Mouse (Mus musculus) ZHBTc4 (cell line): ENCODE data around the gene Nek8.
"Not testable (repeated sequence)": the region's sequence is repeated elsewhere in the genome, so short reads cannot be mapped to it uniquely, and the experiment has no call there.

Experiments used
- DNase-seq: peaks from one replicate; pipeline ENCODE4 v3.0.0-alpha.2; 2011; ENCODE audit warnings: low read depth, low spot score

Nek8 gene

DNA sequence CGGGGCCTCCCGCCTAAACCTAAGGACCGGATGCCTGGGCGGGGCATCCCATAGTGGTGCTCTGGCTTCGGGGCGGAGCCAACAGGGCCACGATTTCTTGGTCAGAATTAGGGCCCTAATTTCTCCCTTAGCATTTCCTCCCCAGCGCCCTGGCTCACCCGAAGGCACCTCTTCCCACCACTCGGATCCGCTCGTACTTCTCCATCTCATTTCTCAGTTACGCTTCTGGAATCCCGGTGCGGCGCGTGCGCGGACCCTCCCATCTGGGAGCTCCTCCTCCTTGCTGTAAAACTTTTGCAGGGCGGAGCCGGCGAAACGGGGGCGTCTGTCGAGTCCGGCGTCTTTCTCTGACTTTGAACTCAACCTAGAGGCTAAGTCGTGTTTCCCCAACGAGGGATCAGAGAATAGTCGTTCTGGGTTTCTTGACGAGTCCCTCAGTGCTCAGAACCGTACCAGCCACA lies at the start of gene Nek8, which contains the start of gene Tlcd1:
Gene Nek8, minus strand, starts transcription at position 274 of the 461 bp plus-strand sequence.
Gene Tlcd1, plus strand, starts transcription at position 310 of the 461 bp plus-strand sequence.
- peak; percentile 96 for DNase-seq

DNA sequence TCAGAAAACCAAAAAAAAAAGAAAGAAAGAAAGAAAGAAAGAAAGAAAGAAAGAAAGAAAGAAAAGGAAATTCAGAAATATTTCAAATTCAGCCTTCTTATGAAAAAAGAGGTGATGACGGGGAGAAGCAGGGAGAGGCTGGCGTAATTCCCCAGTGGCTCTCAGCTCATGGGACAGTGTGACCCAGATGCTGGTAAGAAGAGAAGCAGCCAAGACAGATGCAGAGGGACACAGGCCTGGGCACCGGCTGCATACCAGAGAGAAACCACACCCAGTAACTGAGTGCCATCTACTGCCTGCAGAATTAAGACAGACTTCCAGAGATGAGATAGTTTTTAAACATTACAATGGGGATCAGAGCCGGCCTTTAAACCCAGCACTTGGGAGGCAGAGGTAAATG lies 47.1 kb upstream of the Nek8 start:
- no peak for DNase-seq

DNA sequence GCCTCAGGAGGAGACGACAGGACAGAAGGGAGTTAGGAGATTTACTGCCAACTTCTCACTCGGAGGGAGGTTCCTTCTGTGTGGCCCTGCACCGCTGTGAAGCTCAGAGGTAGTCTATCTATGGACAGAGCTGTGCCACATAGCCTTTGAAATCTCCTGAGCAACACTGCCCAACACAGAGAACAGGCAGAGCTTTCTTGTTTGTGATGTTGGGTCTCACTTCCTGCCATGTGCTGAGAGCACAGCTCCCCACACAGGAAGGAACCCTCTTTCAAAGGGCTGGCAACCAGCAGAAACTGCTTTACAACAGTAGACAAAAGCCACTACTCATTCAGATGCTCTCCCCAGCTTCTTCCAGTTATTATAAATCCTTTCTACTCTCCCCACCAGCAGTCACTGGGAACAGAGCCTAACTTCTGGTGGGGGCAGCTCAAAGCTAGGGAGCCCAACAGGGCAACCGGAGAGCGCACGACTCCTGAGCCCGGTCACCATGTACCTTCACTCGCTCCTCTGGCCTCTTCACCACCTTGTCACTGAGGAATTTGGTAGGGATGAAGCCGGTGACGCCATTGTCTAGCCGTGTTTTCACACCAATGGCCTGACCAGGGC lies 39.3 kb upstream of the Nek8 start:
- no peak for DNase-seq

DNA sequence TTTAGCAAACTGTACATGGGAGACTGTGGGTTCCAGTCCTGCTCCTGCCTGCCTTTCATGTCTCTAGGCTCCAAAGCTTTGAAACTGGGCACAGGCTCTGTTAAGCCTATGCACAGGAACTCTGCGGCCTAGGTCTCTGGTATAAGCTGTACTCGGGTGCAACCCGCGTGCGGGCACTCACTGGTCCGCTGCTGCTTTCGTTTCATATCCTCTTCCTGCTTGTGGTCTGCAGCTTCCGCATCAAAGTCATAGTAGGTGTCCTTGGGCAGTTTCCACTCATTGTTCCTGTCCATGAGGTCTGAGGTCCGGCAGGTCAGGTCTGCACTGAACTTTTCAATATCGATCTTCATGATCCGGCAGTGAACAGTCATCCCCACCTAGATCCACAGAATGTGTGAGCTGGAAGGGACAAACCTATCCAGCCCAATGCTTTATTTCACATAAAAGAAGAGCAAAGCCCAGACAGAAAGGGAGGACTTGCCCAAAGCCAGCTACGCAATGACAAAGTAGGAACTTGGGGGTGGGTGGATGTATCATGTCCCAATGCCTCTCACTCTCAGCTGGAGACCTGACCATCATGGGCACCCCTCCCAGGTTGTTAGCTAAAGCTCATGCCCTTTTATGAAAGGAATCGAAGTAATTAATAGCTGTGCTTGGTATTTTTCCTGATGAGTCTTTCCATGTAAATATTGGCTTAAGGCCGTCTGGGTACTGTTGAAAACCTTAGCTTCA lies 36.8 kb upstream of the Nek8 start:
- no peak for DNase-seq

DNA sequence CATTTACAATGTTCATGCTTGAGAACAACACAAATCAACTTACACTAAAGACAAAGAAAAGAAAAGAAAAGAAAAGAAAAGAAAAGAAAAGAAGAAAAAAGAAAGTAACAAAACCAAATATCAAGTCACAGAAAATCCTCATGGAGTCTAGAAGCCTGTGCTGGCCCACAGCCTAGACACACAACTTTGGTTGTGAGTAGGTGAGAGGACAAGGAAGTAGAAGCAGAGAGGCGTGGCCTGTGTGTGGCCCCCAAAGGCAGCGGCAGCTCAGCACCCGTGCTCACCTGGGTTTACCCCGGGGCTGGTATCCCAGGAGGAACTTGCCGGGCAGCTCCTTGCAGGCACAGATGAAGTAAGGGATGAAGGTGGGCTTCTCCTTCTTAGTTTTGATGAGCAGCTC lies 35.0 kb upstream of the Nek8 start:
- no peak for DNase-seq

DNA sequence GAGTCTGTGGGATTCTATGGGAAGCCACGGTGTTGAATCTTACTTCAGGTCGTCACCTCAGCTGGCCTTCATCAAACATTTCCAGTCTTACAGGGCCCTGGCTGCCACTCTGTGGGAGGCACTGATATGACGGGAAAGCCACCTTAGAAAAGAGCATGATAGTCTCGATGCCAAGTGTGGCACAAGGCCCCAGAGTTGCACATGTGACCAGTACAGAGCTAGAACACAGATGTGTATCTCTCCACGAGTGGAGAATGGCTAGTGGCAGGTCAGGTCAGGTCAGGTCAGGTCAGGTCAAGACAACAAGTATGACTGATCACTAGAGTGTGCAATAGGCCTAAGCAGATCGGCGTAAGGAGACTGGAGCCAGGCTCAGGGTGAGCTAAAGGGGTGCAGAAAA lies 34.1 kb upstream of the Nek8 start:
- no peak for DNase-seq

DNA sequence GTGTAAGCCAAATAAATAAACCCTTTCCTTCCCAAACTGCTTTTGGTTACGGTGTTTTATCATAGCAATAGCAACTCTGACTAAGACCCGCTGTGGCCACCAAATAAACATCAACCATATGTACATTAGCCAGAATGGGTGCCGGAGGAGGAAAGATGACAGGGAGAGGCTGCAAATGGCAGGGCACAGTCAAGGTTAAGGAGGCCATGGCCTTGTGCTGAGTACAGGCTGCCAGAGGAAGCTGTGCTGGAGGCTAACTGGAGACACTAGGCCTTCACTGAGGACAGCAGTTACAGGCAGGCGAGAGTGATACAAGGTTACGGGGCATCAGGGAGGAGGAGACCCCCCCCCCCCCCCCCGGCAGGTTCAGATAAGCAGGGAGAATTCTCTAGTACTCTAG lies 33.4 kb upstream of the Nek8 start:
- no peak for DNase-seq

DNA sequence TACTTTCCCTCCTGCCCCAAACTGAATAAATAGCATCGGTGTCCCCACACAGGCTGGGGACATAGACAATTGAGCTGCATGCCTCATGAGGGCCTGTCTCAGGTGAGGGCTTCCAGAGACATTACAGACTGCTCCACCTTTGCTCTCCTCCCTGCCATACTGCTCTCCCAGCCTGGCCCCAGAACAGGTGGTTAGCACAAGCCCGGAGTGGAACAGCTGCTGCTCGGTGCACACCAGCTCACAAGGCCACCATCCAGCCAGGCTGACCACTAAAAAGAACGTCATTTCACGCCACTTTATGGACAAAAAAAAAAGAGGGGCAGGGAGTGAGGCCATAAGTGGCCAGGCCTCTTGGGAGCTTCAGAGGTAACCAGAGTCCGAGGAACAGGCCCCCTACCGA lies 30.7 kb upstream of the Nek8 start:
- no peak for DNase-seq

DNA sequence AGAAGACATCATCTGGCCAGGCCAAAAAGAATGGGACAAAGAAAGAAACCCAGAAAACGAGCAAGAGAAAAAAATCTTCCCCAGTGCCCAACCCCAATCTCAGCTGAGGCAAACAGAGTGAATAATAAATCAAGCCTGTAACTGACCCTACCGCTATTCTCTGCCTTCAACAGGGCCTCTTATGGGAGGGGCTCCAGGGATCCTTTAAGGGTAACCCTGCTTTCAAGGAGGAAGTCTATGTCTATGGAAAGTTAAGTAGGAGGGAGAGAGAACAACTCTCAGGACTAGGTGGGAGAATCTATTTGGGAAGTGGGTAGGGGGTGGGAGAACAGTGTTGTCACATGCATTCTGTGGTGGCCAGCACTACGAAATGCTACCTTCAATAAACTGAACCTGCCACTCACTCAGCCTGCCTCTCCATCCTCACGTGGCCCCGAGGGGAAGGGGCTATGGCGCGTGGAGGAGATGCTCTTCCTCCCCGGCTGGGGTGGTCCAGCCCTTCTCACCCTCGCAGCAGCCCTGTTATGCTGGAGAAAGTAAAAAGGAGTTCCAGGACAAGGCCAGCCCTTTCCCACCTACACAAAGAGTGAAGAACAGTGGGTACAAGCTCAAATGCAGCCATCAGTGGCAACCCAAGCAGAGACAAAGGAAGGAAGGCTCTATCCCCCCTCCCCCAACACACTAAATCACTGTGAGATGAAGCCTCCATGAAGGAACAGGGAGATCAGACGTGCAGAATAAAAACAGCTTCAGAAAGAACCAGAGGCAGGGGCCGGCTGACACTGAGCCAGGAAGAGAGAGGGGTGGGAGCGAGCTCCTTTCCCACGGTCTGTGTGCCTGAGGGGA lies 29.1 kb upstream of the Nek8 start:
- no peak for DNase-seq

DNA sequence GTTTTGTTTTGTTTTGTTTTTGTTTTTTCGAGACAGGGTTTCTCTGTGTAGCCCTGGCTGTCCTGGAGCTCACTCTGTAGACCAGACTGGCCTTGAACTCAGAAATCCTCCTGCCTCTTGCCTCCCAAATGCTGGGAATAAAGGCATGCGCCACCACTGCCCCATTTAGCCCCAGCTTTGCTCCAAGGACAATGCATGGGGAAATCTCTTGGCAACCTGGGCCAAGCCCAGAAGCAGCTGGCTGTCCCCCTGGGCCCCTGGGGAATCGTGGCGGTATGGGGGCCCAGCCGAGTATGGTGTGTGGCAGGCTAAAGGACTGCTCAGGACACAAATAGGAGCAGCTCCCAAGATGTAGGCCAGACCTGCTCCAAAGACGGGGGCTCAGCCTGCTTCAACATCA lies 27.8 kb upstream of the Nek8 start:
- no peak for DNase-seq

DNA sequence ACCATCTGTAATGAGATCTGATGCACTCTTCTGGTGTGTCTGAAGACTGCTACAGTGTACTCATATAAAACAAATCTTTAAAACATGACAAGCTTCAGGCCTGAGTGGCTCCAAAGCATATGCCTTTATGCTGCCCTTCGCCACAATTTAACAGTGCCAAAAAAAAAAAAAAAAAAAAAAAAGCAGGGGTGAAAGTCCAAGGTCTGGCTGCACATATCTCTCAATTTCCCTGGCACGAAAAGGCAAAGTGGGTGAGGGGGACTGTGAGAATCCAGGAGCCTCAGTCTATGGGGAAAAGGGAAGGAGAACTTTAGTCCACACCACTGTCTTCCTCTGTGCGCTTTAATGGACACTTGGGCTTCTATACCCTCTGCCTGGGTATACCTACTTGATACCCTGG lies 25.9 kb upstream of the Nek8 start:
- no peak for DNase-seq

DNA sequence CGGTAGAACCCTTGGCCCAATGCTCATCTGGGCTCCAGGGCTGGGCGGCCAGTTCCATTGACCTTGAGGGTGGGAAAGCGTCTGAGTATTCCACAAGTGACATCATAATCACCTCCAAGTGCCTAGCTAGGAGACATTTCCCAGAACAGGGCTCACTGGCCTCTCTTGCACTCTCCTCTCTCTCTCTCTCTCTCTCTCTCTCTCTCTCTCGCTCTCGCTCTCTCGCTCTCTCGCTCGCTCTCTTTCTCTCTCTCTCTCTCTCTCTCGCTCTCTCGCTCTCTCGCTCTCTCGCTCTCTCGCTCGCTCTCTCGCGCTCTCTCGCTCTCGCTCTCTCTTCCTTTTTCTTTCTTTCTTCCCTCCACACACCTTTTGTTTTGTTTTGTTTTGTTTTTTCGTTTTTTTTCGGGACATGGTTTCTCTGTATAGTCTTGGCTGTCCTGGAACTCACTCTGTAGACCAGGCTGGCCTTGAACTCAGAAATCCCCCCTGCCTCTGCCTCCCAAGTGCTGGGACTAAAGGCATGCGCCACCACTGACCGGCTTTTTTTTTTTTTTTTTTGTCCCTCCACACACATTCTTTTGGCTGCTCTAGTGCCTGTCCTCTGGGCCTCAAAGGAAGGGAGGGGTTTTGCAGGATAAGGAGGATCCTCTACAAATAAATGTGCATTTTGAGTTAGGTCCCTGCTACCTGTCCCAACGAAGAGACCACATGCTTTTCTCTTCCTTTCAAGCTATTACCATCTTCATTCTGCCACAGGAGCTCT lies 18.8 kb upstream of the Nek8 start:
- peak; percentile 35 for DNase-seq

DNA sequence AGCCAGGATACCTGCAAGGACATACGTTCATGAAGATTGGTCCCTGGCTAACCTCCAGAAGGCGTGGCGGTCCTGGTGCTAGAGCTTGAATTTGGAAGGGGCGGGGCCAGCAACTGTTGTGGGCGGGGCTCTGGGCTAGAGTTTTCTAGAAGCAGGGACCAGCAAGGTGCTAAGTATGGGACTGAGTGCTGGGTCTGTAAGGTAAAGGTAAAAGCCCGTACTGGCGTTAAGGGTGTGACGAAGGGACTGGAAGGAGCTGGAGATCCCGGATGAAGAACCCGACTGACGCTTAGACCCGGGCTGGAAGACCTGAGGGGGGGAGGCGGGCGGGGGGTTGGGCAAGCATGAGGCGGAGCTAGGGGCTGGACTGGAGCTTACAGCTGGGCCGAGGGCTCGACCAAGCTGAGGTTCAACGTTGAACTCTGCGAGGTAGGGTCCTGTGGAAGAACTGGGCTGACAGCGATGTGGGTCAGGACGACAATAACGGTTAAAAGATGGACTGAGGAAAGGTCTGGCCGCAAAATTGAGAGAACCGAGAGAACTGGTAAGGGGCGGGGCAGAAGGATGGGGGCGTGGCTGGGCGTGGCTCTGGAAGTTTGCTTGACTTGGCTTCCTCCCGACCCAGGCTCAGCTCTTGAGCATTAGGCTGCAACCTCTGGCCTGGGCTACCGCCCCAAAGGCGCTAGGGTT lies 18.1 kb upstream of the Nek8 start:
- peak; percentile 94 for DNase-seq

DNA sequence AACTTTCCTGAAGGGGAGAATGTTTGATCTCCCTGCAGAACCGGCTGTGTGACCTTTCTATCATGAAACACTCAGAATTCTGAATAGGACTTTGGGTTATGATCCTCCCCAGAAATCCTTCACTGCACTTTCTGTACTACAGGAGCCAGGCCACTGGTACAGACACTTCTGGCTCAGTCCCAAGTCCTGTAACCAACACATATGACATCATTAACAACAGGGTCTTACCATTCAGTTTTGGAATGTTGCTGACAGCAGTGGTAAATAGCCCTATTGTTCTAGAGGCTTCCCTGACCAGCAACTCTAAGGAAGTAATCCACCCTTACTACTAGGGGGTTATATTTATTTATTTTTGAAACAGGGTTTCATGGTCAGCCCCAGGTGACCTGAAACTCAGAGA lies 16.6 kb upstream of the Nek8 start, which contains the start of gene Proca1:
Gene Proca1, plus strand, starts transcription at position 280 of the 400 bp plus-strand sequence.
- DNase-seq: no peak

DNA sequence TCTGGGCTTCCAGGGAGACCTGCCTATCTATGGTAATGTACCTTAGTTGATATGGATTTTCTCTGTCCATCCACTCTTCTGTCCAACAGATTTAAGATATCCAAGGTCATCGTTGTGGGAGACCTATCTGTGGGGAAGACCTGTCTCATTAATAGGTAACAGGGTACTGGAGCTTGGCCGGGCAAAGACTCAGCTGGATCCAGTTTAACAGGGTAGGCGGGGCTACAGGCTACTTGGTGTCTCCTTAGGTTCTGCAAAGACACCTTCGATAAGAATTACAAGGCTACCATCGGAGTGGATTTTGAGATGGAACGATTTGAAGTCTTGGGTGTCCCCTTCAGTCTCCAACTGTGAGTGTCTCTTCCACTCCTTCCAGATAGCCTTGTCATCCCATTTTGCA lies 13.6 kb upstream of the Nek8 start:
- peak; percentile 51 for DNase-seq

DNA sequence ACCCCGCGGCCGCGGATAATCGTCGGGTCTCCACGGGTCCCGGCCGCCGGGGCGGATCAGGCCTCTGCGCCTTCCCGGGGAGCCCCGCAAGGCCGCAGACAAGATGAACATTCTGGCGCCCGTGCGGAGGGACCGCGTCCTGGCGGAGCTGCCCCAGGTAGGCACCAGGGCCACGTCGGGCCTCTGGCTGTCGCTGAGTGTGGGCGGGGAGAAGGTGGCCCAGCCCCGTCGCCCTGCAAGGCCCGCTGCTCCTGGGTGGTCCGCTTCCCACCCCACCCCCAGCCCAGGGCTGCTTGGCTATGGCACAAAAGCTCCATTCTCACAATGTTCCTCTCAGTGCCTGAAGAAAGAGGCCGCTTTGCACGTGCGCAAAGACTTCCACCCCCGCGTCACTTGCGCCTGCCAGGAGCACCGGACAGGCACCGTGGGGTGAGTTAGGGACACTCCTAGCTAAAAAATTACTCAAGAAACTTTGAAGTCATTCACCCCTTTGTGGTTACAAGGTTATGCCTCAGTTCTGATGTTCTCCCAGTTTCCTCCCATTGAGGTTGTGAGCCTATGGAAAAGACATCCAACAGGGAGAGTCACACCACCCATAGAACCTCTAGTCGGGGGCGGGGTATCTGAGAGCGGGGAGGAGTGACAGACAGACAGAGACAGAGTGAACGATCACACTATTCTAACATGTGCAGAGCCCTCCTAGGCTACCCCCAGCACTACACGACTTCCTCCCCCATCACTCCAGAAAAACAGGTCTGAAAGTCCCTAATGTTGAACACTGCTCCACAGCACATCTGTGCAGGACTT lies 13.0 kb upstream of the Nek8 start:
- DNase-seq: peak; percentile 96

DNA sequence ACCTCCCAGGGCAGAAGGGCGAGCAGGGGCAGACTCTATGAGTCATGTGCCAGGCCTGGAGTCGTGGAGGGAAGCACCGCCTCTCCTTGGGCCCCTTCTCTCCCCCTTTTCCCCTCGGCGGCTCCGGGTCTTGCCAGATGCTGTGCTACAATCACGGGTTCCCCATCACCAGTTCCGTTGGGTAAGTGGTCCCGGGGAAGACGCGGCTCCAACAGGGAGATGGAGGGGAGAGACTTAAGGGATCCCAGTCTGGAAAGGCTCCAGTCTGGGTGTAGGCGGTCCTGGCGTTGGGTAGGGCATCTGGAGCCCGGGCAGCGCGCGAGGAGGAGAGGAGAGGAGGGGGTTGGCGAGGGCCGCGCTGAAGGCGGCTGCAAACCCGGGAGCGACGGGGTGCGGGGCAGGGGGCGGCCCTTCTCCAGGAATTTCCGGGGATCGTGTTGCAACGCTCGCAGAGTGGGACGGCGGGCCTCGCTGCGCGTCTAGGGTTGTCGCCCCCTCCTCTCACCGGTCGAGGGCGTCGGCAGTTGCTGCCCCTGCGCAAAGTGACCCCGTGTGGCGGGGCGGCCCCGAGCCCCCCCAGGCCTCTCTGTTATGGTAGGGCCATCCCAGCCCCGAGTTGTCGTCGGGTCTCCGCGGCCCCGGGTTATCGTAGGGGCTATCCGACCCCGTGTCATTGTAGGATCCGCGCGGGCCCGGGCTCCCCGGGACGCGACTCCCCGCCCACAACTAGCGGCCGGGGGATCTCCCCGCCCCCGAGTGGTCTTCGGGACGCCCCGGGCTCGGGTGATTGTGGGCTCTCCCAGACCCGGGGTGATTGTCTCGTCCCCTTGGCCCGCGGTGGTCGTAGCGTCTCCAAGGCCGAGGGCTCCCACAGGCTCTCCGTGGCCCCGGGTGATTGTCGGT lies 12.1 kb upstream of the Nek8 start, which contains the start of gene Rab34:
Gene Rab34, plus strand, starts transcription at position 100 of the 903 bp plus-strand sequence.
- peak; percentile 79 for DNase-seq

DNA sequence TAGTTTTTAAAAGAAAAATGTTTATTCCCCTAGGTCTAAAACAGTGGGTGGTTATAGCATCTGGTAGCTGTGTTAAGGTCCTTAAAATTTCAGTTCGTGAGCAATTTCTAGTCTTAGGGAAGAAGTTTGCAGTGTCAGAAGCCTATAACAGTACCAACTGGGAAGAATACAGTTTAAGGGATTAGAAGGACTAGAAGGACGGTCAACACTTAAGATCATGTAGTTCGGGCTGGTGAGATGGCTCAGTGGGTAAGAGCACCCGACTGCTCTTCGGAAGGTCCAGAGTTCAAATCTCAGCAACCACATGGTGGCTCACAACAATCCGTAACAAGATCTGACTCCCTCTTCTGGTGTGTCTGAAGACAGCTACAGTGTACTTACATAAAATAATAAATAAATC lies 8.2 kb upstream of the Nek8 start:
- DNase-seq: not testable (repeated sequence)
